ENCODE assay signal across 8 mouse cellular contexts in the genomic region with DNA sequence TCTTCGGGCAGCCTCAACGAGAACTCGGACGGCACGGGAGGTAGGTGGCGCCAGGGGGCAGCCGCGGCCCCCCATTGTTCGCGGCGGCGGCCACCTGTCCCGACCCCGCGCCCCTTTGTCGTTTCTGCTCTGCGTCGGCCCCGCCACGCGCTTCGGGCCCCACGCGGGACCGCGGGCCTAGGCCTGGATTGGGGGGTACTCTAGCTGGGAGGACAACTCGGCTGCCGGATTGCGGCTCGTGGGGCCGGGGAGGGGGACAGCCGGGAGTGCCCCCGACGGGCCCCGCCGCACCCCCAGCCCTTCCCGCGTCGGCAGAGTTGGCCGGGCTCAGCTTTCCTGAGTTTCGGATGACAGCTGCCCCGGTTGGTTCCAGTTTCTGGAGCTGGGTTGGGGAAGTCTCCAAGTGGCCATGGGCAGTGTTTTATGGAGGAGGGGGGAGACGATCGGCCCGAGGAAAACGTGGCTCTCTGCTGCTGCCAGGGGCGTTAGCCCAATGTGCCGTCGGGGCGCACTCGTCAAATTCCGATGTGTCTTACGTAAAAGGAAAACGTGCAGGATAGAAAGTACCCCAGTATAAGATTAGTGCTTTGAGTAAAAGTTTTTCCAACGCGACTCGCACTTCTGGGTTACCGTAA. TPM values are rescaled to one million over a fixed set of nuclear protein-coding genes. Genes with fewer than 3 reads are reported as not detected.
DNase-seq lines count a peak whose midpoint lies in the region; ATAC-seq and TF ChIP-seq lines count a peak whose summit lies in the region.

No protein-coding gene starts in this region.

- peak in 1 of 2 experiments; percentile 34; a peak in 2 of 4 replicates for TF ChIP-seq CTCF in CH12.LX (conservative IDR thresholded peaks at IDR 0.05 in 1 of 2, IDR thresholded peaks at IDR 0.05 in 1 of 2; ENCODE audit: low read depth in 2 of 2, low read length in 2 of 2)

- TF ChIP-seq EP300 in CH12.LX (IDR thresholded peaks at IDR 0.05; ENCODE audit: low read length): no peak

- H3K36me3 ChIP-seq in CH12.LX (replicated peaks in 1 of 2; ENCODE audit: control insufficient read depth in 1 of 2, insufficient read depth in 1 of 2, low read length in 1 of 2): no peaks in the 10 kb centered on the region
- no peaks in the 10 kb centered on the region for H3K36me3 ChIP-seq in heart, embryonic 10.5 days
- H3K36me3 ChIP-seq in kidney, embryonic 15.5 days: no peaks in the 10 kb centered on the region

- no peaks in the 10 kb centered on the region for H3K79me2 ChIP-seq in CH12.LX (replicated peaks; ENCODE audit: control insufficient read depth, extremely low read depth, insufficient read depth, poor library complexity, severe bottlenecking)

- in situ Hi-C loops in CH12.LX (cut with MboI; ENCODE audit: low pct_ligation_motif_present, low pct_unique_long_range_greater_than_20kb, low sequenced_read_pairs): no loop called here

- dilution Hi-C loops in CH12.LX (cut with MboI; ENCODE audit: extremely low pct_ligation_motif_present, extremely low pct_unique_long_range_greater_than_20kb, low sequenced_read_pairs): no loop called here

- H3K27me3 ChIP-seq in CH12.LX (replicated peaks): peaks cover 10% of the 10 kb centered on the region
- H3K27me3 ChIP-seq in heart, embryonic 10.5 days (ENCODE audit: insufficient read depth, poor library complexity, severe bottlenecking): no peaks in the 10 kb centered on the region
- no peaks in the 10 kb centered on the region for H3K27me3 ChIP-seq in kidney, embryonic 15.5 days

- TF ChIP-seq RAD21 in CH12.LX (IDR thresholded peaks at IDR 0.05; ENCODE audit: low read depth, low read length): no peak

- peaks cover 4 to 17% of the 10 kb centered on the region in 2 experiments; a peak in 3 of 4 replicates for H3K4me1 ChIP-seq in CH12.LX (ENCODE audit: control insufficient read depth in 1 of 2, insufficient read depth in 2 of 2)
- peaks cover 7% of the 10 kb centered on the region; the same call in 1 of the 2 replicates for H3K4me1 ChIP-seq in heart, embryonic 10.5 days
- H3K4me1 ChIP-seq in kidney, embryonic 15.5 days: peaks cover 13% of the 10 kb centered on the region

- H3K9me3 ChIP-seq in CH12.LX (replicated peaks; ENCODE audit: low read length): no peaks in the 10 kb centered on the region
- no peaks in the 10 kb centered on the region for H3K9me3 ChIP-seq in heart, embryonic 10.5 days
- no peaks in the 10 kb centered on the region for H3K9me3 ChIP-seq in kidney, embryonic 15.5 days (replicated peaks)

- WGBS in heart, embryonic 10.5 days: under 1% methylated on average over 58 of the region's 58 CpGs
- WGBS in kidney, embryonic 15.5 days: under 1% methylated on average over 58 of the region's 58 CpGs

- TF ChIP-seq POLR2A in CH12.LX (IDR thresholded peaks at IDR 0.05; ENCODE audit: low read depth, low read length): no peak

- peak overlapping the region; percentile 73 for H3K4me2 ChIP-seq in CH12.LX (ENCODE audit: insufficient read depth, low read depth, poor library complexity, severe bottlenecking)
- peak overlapping the region; percentile 93 for H3K4me2 ChIP-seq in kidney, embryonic 15.5 days

- H3K9ac ChIP-seq in CH12.LX (ENCODE audit: insufficient read depth, low read depth): peak overlapping the region; percentile 61
- H3K9ac ChIP-seq in kidney, embryonic 15.5 days: peak overlapping the region; percentile 88

- DNase-seq in cerebellum, postnatal 25 days: no peak
- peak; percentile 27 for DNase-seq in CH12.LX (ENCODE audit: extremely low read depth)
- peak; percentile 47 for DNase-seq in embryo, embryonic 11.5 days (ENCODE audit: low read depth, low spot score)
- no peak for DNase-seq in heart, embryonic 10.5 days (ENCODE audit: low spot score)
- DNase-seq in lung, postnatal 10 days: peak; percentile 65
- peak; percentile 30 for DNase-seq in right cerebral cortex, postnatal 4 days

- no peak overlapping the region for H3K27ac ChIP-seq in CH12.LX (ENCODE audit: insufficient read depth, low read depth)
- H3K27ac ChIP-seq in heart, embryonic 10.5 days: peak overlapping the region; percentile 99
- peak overlapping the region; percentile 98 for H3K27ac ChIP-seq in kidney, embryonic 15.5 days

- ATAC-seq in cerebellum, adult (ENCODE audit: insufficient number of reproducible peaks, low FRiP score, low TSS enrichment): 0 out of 2 replicates have a peak, but pooled peaks have one; percentile 5
- peak; percentile 62 for ATAC-seq in kidney, embryonic 15.5 days (replicated peaks; ENCODE audit: low FRiP score)

- peak overlapping the region; percentile 42 to 78 (median 73) for H3K4me3 ChIP-seq in CH12.LX (replicated peaks in 1 of 3; ENCODE audit: low read depth in 2 of 3, low read length in 2 of 3, poor library complexity in 1 of 3)
- peak overlapping the region; percentile 86 for H3K4me3 ChIP-seq in heart, embryonic 10.5 days
- peak overlapping the region; percentile 81 for H3K4me3 ChIP-seq in kidney, embryonic 15.5 days (replicated peaks)

TF ChIP-seq in CH12.LX, 34 proteins besides CTCF, POLR2A, EP300 and RAD21:
- TF ChIP-seq ZNF384 (IDR thresholded peaks at IDR 0.05; ENCODE audit: low read depth, low read length) (no peak), TCF12 (IDR thresholded peaks at IDR 0.05; ENCODE audit: low read depth, low read length) (no peak; the same call in 1 of the 2 replicates), MAX (IDR thresholded peaks at IDR 0.05; ENCODE audit: low read length) (0 out of 2 replicates have a peak, but pooled peaks have one; percentile 14), NRF1 (IDR thresholded peaks at IDR 0.05; ENCODE audit: low read depth, low read length) (0 out of 2 replicates have a peak, but pooled peaks have one; percentile 4), POLR2AphosphoS2 (IDR thresholded peaks at IDR 0.05; ENCODE audit: low read depth, low read length) (no peak), UBTF (IDR thresholded peaks at IDR 0.05; ENCODE audit: low read depth, low read length) (no peak), JUND (conservative IDR thresholded peaks at IDR 0.05; ENCODE audit: low read depth, low read length) (no peak), KAT2A (IDR thresholded peaks at IDR 0.05; ENCODE audit: insufficient replicate concordance, low read length) (no peak), RCOR1 (conservative IDR thresholded peaks at IDR 0.05; ENCODE audit: low read depth, low read length) (no peak; the same call in 1 of the 2 replicates), BHLHE40 (IDR thresholded peaks at IDR 0.05; ENCODE audit: low read depth, low read length) (peak; percentile 41), SIN3A (IDR thresholded peaks at IDR 0.05; ENCODE audit: low read length) (peak; percentile 66), SMC3 (IDR thresholded peaks at IDR 0.05; ENCODE audit: low read depth, low read length) (peak; percentile 16), MXI1 (IDR thresholded peaks at IDR 0.05; ENCODE audit: low read depth, low read length) (peak; percentile 4; the same call in 1 of the 2 replicates), ELF1 (IDR thresholded peaks at IDR 0.05; ENCODE audit: low read depth, low read length) (no peak), MYC (IDR thresholded peaks at IDR 0.05; ENCODE audit: low read depth, low read length) (0 out of 2 replicates have a peak, but pooled peaks have one; percentile 11)

RNA-seq across cellular contexts. Expression of gene Ubtd2, which starts 0.5 kb away (rescaled TPM):
- total RNA-seq in CH12.LX (2012; rRNA removed): 10.3 and 13.4 TPM in 2 replicates
- total RNA-seq in CH12.LX (2014; rRNA removed): 17.8 and 21.4 TPM in 2 replicates
- 17.4 and 18.2 TPM in 2 replicates for polyA plus RNA-seq in CH12.LX (2012; ENCODE audit: insufficient read length, low read depth)
- 31.2 and 46.7 TPM in 2 replicates for polyA plus RNA-seq in heart, embryonic 10.5 days (2016; fragmentation: Nextera tagmentation; extraction: Ambion mirVana)
- polyA plus RNA-seq in kidney, embryonic 15.5 days (2015; fragmentation: Nextera tagmentation; extraction: Ambion mirVana): 45.1 and 46.1 TPM in 2 replicates

Comparison
In these comparisons a context has a peak if more than half of its experiments do, and no peak if none do; other contexts are left out.
1. DNase-seq: peak in CH12.LX (single experiment), embryo, embryonic 11.5 days (single experiment), lung, postnatal 10 days (single experiment) and right cerebral cortex, postnatal 4 days (single experiment); none in cerebellum, postnatal 25 days (0 of 2) and heart, embryonic 10.5 days (single experiment).
2. Peak in every context shown above with its lines, with median percentiles within 50 percentile points of each other: H3K4me3 ChIP-seq.